Mouse (Mus musculus) embryo, embryonic 11.5 days (tissue): ENCODE data around the gene Pde4d.

Experiments
- DNase-seq: peaks from one replicate; pipeline ENCODE4 v3.0.0-alpha.2; 2012; ENCODE audit warnings: low read depth, low spot score

Gene Pde4d

GRCm38 (mm10) chr13:109686116-109686876 lies 1236.5 kb downstream of the Pde4d start:
- DNase-seq = no peak

DNA sequence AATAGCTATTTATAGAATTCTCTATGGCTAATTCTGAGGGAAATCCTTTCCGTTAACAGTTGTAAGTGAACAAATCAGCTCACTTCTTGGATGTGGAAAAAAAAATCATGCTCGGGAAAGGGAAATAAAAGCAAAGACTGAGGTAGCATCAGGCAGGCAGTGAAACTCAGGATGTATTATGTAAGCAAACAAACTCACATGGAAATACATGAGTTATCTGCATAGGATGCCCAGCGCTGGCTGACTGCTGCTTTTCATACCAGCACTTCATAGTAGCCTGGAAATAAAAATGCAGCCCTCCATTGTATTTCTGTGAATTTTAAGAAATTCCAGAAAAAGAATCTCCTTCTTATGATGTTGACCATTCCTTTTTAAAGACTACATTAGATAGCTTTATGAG lies 1237.2 kb downstream of the Pde4d start:
- DNase-seq = no peak

- DNase-seq = no peak
Observed at GRCm38 (mm10) chr13:109688195-109688594, 1238.4 kb downstream of the Pde4d start.

GRCm38 (mm10) chr13:109689176-109689575 lies 1239.4 kb downstream of the Pde4d start:
- DNase-seq = no peak

DNA sequence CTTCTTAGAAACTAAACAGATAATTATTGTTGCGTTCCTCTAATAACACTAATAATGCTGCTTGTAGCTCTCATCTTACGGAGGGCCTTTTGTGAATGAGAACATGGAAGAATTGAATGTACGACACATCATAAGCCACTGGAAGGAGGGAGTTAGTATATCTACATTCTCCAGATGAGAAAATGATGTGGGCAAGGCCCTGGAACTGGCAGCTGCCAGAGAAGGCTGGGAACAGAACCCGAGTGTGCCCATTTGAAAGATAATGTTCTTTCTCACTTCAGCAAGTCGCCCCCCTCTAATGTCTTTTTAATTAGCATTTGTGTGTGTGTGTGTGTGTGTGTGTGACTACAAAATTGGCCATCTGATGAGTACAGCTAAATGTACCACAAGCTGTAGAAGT lies 1240.8 kb downstream of the Pde4d start:
- DNase-seq = no peak

DNA sequence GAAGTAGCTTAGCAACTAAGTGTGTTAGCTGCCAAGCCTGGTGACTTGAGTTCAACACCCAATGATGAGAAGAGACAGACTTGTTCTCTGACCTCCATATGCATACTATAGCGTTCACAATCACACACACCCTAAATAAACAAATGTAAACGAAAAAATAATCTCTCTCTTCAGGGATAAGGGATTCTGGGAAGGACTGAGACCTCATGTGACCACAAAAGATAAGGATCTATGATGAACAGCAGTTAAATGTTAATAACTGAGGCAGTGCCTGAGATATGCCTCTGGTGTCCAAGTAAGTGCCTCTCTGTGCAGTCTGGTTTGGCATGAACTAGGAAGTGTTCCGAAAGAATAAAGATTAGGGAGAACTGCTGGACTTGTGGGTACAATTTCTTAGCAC lies 1243.1 kb downstream of the Pde4d start:
- no peak for DNase-seq

DNA sequence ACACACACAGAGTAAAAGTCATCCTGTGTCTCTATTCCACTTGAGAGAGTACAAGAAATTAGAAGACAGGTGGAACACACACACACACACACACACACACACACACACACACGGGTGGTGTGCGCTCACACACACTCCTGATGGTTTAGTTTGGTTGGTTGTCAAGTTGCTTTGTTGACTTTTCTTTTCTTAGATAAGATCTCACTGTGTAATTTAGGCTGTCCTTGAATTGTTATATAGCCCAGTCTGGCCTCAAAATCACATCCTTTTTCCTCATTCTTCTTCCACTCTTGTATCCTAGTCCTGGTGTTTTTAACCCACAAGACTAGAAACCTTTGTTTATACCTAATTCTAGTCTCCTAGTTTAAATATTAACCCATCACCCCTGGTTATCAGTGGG lies 1244.0 kb downstream of the Pde4d start:
- DNase-seq = no peak

- DNase-seq = no peak
Observed at GRCm38 (mm10) chr13:109694293-109694692, 1244.5 kb downstream of the Pde4d start.

DNA sequence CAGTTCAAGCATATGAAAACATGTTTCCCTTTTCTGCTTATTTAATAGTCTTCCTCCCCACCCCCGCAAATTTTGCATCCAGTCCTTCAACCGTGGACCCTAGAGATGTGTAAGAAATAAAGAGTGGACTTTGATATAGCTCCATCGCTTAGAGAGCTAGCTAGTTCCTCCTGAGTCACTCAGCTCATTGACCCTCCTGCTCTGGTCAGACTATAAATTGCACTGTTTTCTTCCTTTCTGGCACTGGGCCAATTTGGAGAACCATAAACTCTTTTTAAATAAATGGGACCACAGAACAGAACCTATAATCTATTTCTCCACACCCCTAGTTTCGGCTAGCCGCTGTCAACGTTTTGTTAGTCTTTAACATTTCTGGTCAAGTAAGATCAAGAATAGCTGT lies 1245.3 kb downstream of the Pde4d start:
- no peak for DNase-seq

GRCm38 (mm10) chr13:109706141-109706540 lies 1256.4 kb downstream of the Pde4d start:
- no peak for DNase-seq

DNA sequence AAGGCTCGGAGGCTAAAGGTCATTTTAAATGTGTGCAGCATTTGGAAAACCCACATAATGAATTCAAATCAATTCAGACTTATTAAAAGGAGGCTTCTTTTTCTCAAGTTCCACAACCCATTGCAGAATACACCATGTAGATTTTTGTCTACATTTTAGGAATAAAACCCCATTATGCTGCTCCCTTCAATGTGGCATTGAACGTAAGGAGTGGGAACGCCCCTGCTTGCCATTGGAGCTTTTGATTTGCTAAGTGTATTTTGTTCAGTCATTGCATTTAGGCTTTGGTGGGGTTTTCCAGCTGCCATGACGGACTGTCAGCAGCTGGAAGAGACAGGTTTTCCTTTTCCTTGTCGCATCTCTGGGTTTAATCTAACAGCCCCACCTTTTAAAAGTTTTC lies 1256.8 kb downstream of the Pde4d start:
- no peak for DNase-seq

GRCm38 (mm10) chr13:109707154-109707553 lies 1257.4 kb downstream of the Pde4d start:
- DNase-seq = no peak

DNA sequence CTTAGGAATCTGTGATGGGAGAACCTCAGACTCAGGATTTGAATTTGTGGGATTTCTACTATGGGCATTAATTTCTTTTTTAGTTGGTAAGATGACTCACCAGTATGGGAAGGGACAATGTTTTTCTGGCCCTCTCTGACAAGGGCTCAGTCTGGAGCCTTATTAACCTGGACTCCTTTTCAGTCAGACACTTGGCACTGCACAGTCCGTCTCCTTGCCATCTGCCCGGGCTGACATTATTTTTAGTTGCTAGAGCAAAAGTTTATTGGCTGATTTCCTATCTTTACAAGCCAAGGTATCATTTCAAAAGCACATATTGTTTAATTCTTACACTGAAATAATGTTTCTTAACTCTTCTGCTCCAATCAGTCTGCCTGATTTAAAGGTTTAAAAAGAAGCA lies 1258.6 kb downstream of the Pde4d start:
- no peak for DNase-seq

GRCm38 (mm10) chr13:109714581-109714980 lies 1264.8 kb downstream of the Pde4d start:
- DNase-seq = no peak

- no peak for DNase-seq
Observed at GRCm38 (mm10) chr13:109715321-109715720, 1265.6 kb downstream of the Pde4d start.

DNA sequence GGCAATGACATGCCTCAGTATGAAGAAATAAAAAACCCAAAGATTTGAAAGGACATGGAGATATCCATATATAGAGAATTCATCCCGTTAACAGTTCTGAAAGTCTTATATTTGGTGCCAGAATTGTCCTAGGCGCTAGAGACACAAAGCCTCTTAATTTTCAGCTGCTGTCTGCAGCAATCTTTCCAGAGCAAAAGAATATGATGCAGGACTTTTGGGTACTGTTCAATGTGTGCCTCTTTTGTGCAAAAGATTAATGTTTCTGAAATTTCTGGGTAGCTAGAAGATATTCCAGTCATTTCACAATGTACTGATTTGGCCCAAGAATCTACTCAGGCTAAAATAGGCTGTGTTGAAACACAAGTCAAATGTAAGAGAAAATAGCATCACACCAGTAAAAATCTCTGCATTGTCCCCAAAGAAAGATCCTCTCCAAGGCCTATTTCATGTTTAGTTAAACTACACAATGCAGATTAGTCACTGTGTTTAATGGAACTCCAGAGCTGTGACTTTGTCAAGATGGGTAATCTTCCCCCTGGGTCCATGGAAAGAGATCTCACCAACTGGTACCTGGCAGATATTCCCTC lies 1270.5 kb downstream of the Pde4d start:
- DNase-seq = no peak

GRCm38 (mm10) chr13:109722237-109723119 lies 1272.7 kb downstream of the Pde4d start:
- no peak for DNase-seq

- DNase-seq = no peak
Observed at GRCm38 (mm10) chr13:109727346-109727745, 1277.6 kb downstream of the Pde4d start.

- no peak for DNase-seq
Observed at GRCm38 (mm10) chr13:109729612-109730011, 1279.9 kb downstream of the Pde4d start.

- DNase-seq = no peak
Observed at GRCm38 (mm10) chr13:109732655-109733376, 1283.1 kb downstream of the Pde4d start.

GRCm38 (mm10) chr13:109736290-109737078 lies 1286.7 kb downstream of the Pde4d start:
- DNase-seq = no peak
